Mouse (Mus musculus): ENCODE data around the gene Aaed1. TPM values are rescaled to one million over a fixed set of nuclear protein-coding genes. Genes with fewer than 3 reads are reported as not detected.

The Aaed1 gene
- polyA plus RNA-seq, 1 experiment from 2014 or later = 68.4 TPM

- no peak overlapping the region for H3K27ac ChIP-seq (ENCODE audit: low read depth, low read length)
- no peak overlapping the region for H3K4me2 ChIP-seq
- peaks cover 11% of the 10 kb centered on the region for H3K36me3 ChIP-seq (ENCODE audit: control insufficient read depth, insufficient read depth, low read length)
- no peaks in the 10 kb centered on the region for H3K4me1 ChIP-seq (ENCODE audit: control insufficient read depth, insufficient read depth, low read length)
- 82% methylated on average over 1 of the region's 1 CpGs for WGBS (ENCODE audit: insufficient replicate concordance)
- no peaks in the 10 kb centered on the region for H3K9me3 ChIP-seq (replicated peaks; ENCODE audit: control insufficient read depth, low read length)
- no peaks in the 10 kb centered on the region for H3K27me3 ChIP-seq (ENCODE audit: control insufficient read depth, insufficient read depth, low read length)
- no peak overlapping the region for H3K9ac ChIP-seq (ENCODE audit: low read depth, low read length)
- H3K4me3 ChIP-seq (ENCODE audit: low read depth, low read length) = no peak overlapping the region
- ATAC-seq (replicated peaks; ENCODE audit: insufficient number of reproducible peaks, low FRiP score, low TSS enrichment) = no peak
These were observed 13.4 kb downstream of the Aaed1 start for GRCm38 (mm10) chr13:64299069-64299468.

DNA sequence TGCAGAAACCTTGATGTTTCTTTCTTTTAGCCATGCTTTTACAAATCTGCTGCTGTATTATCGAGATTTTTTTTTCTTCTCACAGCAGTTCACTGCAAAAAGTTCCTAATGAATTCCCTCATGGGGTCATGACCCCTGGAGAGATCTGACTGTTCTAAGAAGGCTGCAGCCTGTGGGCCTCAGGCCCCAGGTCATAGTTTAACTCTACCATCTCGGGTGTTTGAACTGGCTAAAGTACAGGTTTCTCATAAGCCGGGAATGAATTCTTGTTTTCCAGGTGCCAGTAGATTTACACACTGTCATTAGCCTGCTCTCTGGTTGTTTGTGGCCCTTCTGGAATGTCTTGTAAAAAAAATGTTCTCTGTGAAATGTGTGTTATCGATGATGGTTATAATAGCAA lies 25.7 kb downstream of the Aaed1 start:
- Histone ChIP-seq H3K9ac (ENCODE audit: low read depth, low read length) (no peak overlapping the region), H3K4me3 (ENCODE audit: low read depth, low read length) (no peak overlapping the region), H3K4me1 (ENCODE audit: control insufficient read depth, insufficient read depth, low read length) (no peaks in the 10 kb centered on the region; the same call in 1 of the 2 replicates), H3K27ac (ENCODE audit: low read depth, low read length) (no peak overlapping the region), H3K27me3 (ENCODE audit: control insufficient read depth, insufficient read depth, low read length) (no peaks in the 10 kb centered on the region), H3K9me3 (replicated peaks; ENCODE audit: control insufficient read depth, low read length) (0 out of 2 replicates have a peak, but pooled peaks cover 3% of the 10 kb centered on the region), H3K4me2 (no peak overlapping the region), H3K36me3 (ENCODE audit: control insufficient read depth, insufficient read depth, low read length) (peaks cover 3% of the 10 kb centered on the region; the same call in 1 of the 2 replicates)
- ATAC-seq (replicated peaks; ENCODE audit: insufficient number of reproducible peaks, low FRiP score, low TSS enrichment) = no peak
- 61% methylated on average over 4 of the region's 4 CpGs for WGBS (ENCODE audit: insufficient replicate concordance)

- no peak overlapping the region for H3K4me3 ChIP-seq (ENCODE audit: low read depth, low read length)
- no peak for ATAC-seq (replicated peaks; ENCODE audit: insufficient number of reproducible peaks, low FRiP score, low TSS enrichment)
- no peak overlapping the region for H3K27ac ChIP-seq (ENCODE audit: low read depth, low read length)
- 72% methylated on average over 4 of the region's 4 CpGs for WGBS (ENCODE audit: insufficient replicate concordance)
- H3K9ac ChIP-seq (ENCODE audit: low read depth, low read length) = no peak overlapping the region
- H3K36me3 ChIP-seq (ENCODE audit: control insufficient read depth, insufficient read depth, low read length) = no peaks in the 10 kb centered on the region
- H3K4me2 ChIP-seq = no peak overlapping the region
- no peaks in the 10 kb centered on the region for H3K27me3 ChIP-seq (ENCODE audit: control insufficient read depth, insufficient read depth, low read length)
- no peaks in the 10 kb centered on the region; the same call in 1 of the 2 replicates for H3K4me1 ChIP-seq (ENCODE audit: control insufficient read depth, insufficient read depth, low read length)
- 0 out of 2 replicates have a peak, but pooled peaks cover 3% of the 10 kb centered on the region for H3K9me3 ChIP-seq (replicated peaks; ENCODE audit: control insufficient read depth, low read length)
These were observed 26.2 kb downstream of the Aaed1 start for GRCm38 (mm10) chr13:64286321-64286720.

- ATAC-seq (replicated peaks; ENCODE audit: insufficient number of reproducible peaks, low FRiP score, low TSS enrichment) = no peak
- H3K4me1 ChIP-seq (ENCODE audit: control insufficient read depth, insufficient read depth, low read length) = no peaks in the 10 kb centered on the region; the same call in 1 of the 2 replicates
- H3K9ac ChIP-seq (ENCODE audit: low read depth, low read length) = no peak overlapping the region
- 0 out of 2 replicates have a peak, but pooled peaks cover 3% of the 10 kb centered on the region for H3K9me3 ChIP-seq (replicated peaks; ENCODE audit: control insufficient read depth, low read length)
- H3K36me3 ChIP-seq (ENCODE audit: control insufficient read depth, insufficient read depth, low read length) = no peaks in the 10 kb centered on the region
- H3K4me3 ChIP-seq (ENCODE audit: low read depth, low read length) = no peak overlapping the region
- WGBS (ENCODE audit: insufficient replicate concordance) = 90% methylated on average over 2 of the region's 2 CpGs
- no peaks in the 10 kb centered on the region for H3K27me3 ChIP-seq (ENCODE audit: control insufficient read depth, insufficient read depth, low read length)
- no peak overlapping the region for H3K4me2 ChIP-seq
- no peak overlapping the region for H3K27ac ChIP-seq (ENCODE audit: low read depth, low read length)
These were observed 27.8 kb downstream of the Aaed1 start for GRCm38 (mm10) chr13:64284676-64285075.

GRCm38 (mm10) chr13:64280940-64281339 lies 31.6 kb downstream of the Aaed1 start:
- no peak for ATAC-seq (replicated peaks; ENCODE audit: insufficient number of reproducible peaks, low FRiP score, low TSS enrichment)
- 75% methylated on average over 5 of the region's 5 CpGs for WGBS (ENCODE audit: insufficient replicate concordance)
- H3K4me2 ChIP-seq = no peak overlapping the region
- H3K9ac ChIP-seq (ENCODE audit: low read depth, low read length) = no peak overlapping the region
- 0 out of 2 replicates have a peak, but pooled peaks cover 3% of the 10 kb centered on the region for H3K9me3 ChIP-seq (replicated peaks; ENCODE audit: control insufficient read depth, low read length)
- H3K27ac ChIP-seq (ENCODE audit: low read depth, low read length) = no peak overlapping the region
- H3K27me3 ChIP-seq (ENCODE audit: control insufficient read depth, insufficient read depth, low read length) = no peaks in the 10 kb centered on the region
- H3K36me3 ChIP-seq (ENCODE audit: control insufficient read depth, insufficient read depth, low read length) = no peaks in the 10 kb centered on the region
- no peak overlapping the region for H3K4me3 ChIP-seq (ENCODE audit: low read depth, low read length)
- H3K4me1 ChIP-seq (ENCODE audit: control insufficient read depth, insufficient read depth, low read length) = no peaks in the 10 kb centered on the region

- 8% methylated on average over 9 of the region's 9 CpGs for WGBS (ENCODE audit: insufficient replicate concordance)
- H3K4me2 ChIP-seq = peak overlapping the region; percentile 100
- peak overlapping the region; percentile 80 for H3K9ac ChIP-seq (ENCODE audit: low read depth, low read length)
- no peak for ATAC-seq (replicated peaks; ENCODE audit: insufficient number of reproducible peaks, low FRiP score, low TSS enrichment)
- no peaks in the 10 kb centered on the region for H3K9me3 ChIP-seq (replicated peaks; ENCODE audit: control insufficient read depth, low read length)
- no peaks in the 10 kb centered on the region for H3K27me3 ChIP-seq (ENCODE audit: control insufficient read depth, insufficient read depth, low read length)
- H3K36me3 ChIP-seq (ENCODE audit: control insufficient read depth, insufficient read depth, low read length) = no peaks in the 10 kb centered on the region
- H3K27ac ChIP-seq (ENCODE audit: low read depth, low read length) = no peak overlapping the region
- H3K4me3 ChIP-seq (ENCODE audit: low read depth, low read length) = peak overlapping the region; percentile 74
- H3K4me1 ChIP-seq (ENCODE audit: control insufficient read depth, insufficient read depth, low read length) = peaks cover 3% of the 10 kb centered on the region; the same call in 1 of the 2 replicates
These were observed 36.8 kb downstream of the Aaed1 start for GRCm38 (mm10) chr13:64275754-64276127.

- Histone ChIP-seq H3K4me3 (ENCODE audit: low read depth, low read length) (peak within 1 kb of the TSS; percentile 74), H3K27ac (ENCODE audit: low read depth, low read length) (no peak within 1 kb of the TSS), H3K9ac (ENCODE audit: low read depth, low read length) (peak within 1 kb of the TSS; percentile 80), H3K27me3 (ENCODE audit: control insufficient read depth, insufficient read depth, low read length) (no peaks in the 10 kb centered on the region), H3K9me3 (replicated peaks; ENCODE audit: control insufficient read depth, low read length) (no peaks in the 10 kb centered on the region), H3K36me3 (ENCODE audit: control insufficient read depth, insufficient read depth, low read length) (no peaks in the 10 kb centered on the region), H3K4me2 (peak within 1 kb of the TSS; percentile 100), H3K4me1 (ENCODE audit: control insufficient read depth, insufficient read depth, low read length) (peaks cover 3% of the 10 kb centered on the region; the same call in 1 of the 2 replicates)
- WGBS (ENCODE audit: insufficient replicate concordance) = under 1% methylated on average over 57 of the region's 57 CpGs
- peak; percentile 93 for ATAC-seq (replicated peaks; ENCODE audit: insufficient number of reproducible peaks, low FRiP score, low TSS enrichment)
These were observed 37.4 kb downstream of the Aaed1 start, which contains the start of gene Cdc14b for GRCm38 (mm10) chr13:64274879-64275753. Gene Cdc14b, minus strand, starts transcription at chr13:64275290.

DNA sequence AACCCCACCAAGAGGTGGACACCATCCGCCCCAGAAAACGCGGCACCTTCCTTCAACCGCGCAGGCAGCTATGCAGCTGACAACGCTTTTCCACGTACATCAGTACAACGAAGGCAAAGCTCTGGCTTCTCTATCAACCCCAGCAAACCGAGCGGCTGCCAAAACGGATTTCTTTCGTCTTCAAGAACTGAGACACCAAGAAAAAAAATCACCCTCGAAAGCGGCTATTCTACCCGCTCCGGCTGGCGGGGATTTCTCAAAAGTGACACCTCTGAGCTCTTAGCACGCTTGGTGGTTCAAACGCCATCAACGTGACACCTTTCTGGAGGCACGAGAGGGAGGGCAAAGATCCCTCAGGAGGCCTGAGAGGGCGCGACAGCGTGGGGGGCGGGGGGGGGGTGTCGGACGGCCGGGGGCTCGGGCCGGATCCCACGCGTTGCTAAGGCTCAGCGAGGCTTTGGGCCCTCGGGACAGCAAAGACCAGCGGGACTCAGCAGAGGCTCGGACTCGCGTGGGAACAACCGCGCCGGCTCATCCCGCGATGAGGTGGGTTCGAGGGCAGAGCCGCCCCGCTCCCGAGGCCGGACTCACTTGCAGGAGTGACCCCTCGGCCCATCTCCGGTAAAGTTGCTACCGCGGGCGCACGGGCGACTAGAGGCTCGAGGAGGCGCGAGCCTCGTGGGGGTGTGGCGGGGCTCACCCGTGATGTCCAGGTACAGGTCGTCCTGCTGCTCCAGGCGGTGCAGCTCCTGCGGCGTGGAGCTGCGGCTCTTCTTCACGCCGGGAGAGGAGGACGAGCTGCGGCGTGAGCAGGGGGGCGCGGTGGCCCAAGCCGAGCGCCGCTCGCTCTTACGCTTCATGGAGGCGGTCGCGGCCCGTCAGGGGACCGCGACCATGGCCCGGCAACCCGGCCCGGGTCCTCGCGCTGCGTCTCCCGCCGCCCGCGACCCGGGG lies 38.3 kb downstream of the Aaed1 start:
- Histone ChIP-seq H3K9ac (ENCODE audit: low read depth, low read length) (peak overlapping the region; percentile 80), H3K4me2 (peak overlapping the region; percentile 100), H3K27ac (ENCODE audit: low read depth, low read length) (no peak overlapping the region)

More for the DNA sequence above, 38.3 kb downstream of the Aaed1 start:
- peak; percentile 61 for ATAC-seq (replicated peaks; ENCODE audit: insufficient number of reproducible peaks, low FRiP score, low TSS enrichment)
- no peaks in the 10 kb centered on the region for H3K36me3 ChIP-seq (ENCODE audit: control insufficient read depth, insufficient read depth, low read length)
- H3K4me1 ChIP-seq (ENCODE audit: control insufficient read depth, insufficient read depth, low read length) = peaks cover 3% of the 10 kb centered on the region; the same call in 1 of the 2 replicates
- H3K9me3 ChIP-seq (replicated peaks; ENCODE audit: control insufficient read depth, low read length) = no peaks in the 10 kb centered on the region
- WGBS (ENCODE audit: insufficient replicate concordance) = under 1% methylated on average over 92 of the region's 95 CpGs
- no peaks in the 10 kb centered on the region for H3K27me3 ChIP-seq (ENCODE audit: control insufficient read depth, insufficient read depth, low read length)
- H3K4me3 ChIP-seq (ENCODE audit: low read depth, low read length) = peak overlapping the region; percentile 74
